Mouse (Mus musculus) neutrophil, adult 5-6 weeks (primary cell): Measurements from ENCODE around the gene Nfkb2. TPM values are rescaled to one million over a fixed set of nuclear protein-coding genes. Genes with fewer than 3 reads are reported as not detected.

Experiments used
- ATAC-seq: fragments of 151-379, 151-347 bp; 2 replicates; pipeline ENCODE4 v1.8.0; 2017; ENCODE audit warnings: mild to moderate bottlenecking, moderate TSS enrichment; ENCODE audit not compliant: insufficient number of reproducible peaks, poor library complexity, low FRiP score, severe bottlenecking; ENCODE audit errors: extremely low read depth
- total RNA-seq: library from RNA; stranded (forward); fragments of 200-1000 nt; gene quantifications from 2 replicates; pipeline ENCODE4 v1.2.3, GENCODE M21; 2017

Gene Nfkb2
- total RNA-seq, 1 experiment from 2014 or later, result 84.7 TPM

DNA sequence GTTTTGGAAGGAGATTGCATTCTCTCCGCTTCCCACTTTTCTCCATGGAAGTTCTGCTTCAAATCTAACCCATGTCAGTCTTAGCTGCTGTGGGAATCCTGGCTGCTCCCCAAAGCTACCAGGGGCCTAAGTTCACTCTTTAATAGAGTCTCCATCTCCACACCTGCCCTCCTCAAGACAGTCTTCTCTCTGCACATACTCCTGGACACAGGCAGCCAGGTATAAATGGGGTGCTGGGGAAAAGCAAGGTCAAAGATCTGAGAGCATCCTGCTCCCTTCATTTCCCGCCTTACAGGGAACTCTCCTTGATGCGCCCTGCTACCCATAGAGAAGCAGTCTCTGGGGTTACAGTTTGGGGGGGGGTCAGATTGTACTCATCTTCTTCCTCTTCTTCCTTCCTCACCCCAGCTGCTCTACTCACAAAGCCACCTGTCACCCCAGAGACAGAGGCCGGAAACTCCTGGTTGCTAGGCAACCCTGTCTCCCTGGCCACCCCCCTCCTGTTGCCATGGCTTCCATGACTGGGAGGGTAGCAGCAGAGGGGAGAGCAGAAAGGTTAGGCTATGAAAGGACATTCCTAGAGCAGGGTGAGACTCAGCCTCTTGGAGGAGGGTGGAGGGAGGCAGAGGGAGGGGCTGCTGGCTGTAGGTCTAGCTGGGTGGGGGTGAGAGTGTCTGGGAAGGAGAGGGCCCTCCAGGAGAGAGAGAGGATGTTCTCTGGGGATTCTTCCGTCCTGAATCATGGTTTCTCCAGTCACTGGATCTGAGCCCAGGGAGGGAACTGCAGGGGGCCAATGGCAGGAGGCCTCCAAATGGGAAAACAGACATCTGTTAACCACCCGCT lies 17.2 kb downstream of the Nfkb2 start:
- ATAC-seq, result peak; percentile 17; the same call in 1 of the 2 replicates

DNA sequence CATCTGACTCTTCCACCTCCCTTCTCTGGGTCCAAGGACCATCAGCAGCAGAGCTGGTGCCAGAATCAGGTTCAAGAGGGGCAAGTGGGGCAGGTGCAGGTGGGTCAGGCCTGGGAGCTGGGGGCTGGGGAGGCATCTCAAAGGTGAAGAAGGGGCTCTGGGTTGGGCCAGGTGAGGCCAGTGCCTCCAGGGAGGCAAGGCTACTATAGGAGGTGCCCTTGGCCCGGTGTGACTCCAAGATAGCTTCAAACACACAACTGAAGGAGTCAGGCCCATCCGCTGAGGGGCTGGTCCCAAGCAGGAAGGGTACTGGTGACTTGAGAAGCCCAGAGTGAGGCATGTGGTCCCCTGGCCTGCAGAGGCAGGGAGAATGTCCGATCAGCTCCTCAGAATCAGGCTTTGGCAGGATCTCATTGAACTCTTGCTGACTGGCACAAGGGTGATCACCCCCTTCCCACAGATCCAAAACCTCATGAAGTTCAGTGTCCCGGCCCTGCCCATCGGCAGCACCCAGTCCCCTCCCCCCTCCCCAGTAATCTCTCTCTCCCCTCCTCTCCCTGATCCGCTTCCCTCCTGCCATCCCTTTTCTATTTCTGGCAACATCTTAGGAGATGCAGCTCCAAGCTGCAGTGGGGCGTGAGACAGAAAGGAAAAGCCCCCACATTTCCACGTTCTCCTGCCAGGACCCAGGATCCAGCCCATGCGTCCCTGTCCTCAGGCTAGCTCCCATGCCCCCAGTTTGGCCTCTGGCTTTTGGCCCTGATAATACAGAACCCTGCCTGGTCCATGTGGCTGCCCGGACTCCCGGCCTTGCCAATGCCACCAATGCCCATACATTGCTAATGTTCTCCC lies 18.2 kb downstream of the Nfkb2 start:
- ATAC-seq, result no peak

DNA sequence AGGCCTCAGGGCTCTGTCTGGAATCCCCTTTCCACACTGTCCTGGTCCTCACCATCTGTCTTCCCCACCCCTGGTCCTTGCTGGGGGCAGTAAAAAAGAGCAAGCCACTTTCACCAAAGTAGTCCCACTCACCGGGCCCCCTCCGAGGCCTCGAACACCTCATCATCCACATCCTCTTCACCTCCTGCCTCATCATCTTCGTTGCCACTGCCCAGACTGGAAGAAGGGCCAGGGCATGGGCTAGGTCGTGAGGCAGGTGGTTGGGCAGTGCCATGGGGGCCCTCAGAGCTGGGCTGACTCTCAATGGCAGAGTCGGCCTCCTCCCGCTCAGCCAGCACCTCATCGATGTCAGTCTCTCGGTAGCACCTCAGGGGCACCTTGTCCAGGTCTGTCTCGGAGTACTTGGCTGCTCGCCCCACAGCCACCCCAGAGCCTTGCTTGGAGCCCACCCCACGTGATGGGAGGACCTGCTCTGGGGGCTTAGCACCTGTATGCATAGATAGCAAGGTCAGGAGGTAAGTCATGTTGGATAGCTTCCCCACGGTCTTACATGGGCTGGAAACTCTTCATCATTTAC lies 19.0 kb downstream of the Nfkb2 start:
- no peak for ATAC-seq

DNA sequence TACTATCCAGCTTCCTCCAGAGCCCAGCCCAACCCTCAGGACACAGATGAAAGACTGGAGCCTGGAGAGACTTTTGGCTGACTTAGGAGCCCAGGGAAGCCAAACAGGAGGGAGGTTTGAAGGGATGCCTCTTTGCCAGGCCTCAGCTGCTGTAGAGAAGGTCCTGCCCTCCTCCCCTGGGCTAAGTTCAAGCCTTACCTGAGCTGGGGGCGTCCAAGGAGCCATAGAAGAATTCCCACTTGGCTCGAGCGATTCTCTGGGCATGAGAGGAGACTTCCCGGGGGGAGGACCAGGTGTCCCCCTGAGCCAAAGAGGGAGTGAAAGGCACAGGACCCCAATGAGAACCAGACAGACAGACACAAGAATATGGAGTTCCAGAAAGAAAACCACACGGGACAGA lies 19.6 kb downstream of the Nfkb2 start:
- ATAC-seq, result no peak

DNA sequence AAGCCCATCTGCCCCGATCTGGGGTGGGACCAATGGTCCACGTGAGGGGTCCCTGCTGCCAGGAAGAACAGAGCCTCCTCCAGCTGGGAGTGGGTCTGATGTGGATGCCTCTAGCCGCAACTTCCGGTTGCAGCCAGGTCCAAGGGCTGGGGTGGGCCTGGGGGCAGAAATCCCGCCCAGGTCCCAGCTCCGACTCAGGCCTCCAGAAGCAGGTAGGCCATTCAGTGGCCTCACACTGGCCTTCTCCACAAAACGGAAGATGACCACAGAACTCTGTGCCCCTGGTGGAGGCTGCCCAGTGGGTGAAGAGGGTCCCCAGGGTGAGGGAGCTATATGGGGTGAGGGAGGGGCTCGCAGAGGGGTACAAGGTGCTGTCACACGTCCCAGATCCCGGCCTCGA lies 20.2 kb downstream of the Nfkb2 start:
- ATAC-seq, result no peak

DNA sequence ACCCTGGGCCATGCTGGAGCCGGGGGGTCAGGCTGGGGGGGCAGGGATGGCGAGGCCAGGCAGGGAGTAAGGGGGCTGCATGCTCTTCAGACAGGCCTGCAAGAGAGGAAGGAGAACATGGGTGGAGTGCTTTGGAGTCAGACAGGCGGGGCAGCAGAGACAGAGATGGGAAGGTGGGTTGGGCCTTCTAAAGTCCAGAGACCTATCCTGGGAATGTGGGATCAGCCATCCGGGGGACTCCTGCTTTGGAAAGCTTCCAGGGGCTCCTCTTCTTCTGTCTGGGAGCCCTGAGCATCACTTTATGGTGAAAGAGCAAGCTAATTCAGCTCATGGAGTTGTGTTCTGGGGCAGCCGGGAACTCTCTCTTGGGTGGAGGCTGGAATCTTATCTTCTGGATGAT lies 20.8 kb downstream of the Nfkb2 start:
- ATAC-seq, result no peak

DNA sequence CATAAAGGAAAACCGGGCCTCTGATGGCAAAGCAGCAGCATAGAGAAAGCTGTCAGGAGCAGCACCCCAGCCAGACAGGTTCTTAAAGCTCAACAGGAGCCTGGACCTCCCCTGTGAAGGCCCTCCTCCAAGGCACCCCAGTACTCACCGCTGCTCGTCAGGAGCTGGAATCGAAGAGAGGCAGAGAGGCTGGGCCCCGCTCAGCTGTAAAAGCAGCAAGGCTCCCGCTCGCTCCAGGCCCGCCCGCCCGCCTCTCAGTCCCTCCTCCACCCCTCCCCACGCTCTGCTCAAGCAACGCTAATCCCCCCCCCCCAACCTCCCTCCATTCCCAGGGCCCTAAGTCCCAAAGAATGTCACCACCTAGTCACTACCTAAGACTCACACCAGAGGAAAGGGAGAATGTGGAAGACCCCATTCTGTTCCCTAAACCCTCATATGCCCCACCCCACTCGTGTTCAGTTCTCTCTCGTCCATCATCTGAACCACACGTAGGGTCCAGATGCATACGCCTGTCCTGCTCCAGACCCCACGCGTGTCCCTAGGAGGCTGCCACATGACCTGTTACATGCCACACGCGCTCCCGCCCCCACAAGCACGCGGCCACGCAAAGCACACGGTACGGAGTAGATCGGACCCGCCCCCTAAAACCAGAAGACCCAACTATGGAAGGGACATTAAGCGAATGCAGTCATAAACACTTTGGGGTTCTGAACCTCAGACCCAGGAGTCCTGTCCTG lies 22.1 kb downstream of the Nfkb2 start:
- ATAC-seq, result no peak

DNA sequence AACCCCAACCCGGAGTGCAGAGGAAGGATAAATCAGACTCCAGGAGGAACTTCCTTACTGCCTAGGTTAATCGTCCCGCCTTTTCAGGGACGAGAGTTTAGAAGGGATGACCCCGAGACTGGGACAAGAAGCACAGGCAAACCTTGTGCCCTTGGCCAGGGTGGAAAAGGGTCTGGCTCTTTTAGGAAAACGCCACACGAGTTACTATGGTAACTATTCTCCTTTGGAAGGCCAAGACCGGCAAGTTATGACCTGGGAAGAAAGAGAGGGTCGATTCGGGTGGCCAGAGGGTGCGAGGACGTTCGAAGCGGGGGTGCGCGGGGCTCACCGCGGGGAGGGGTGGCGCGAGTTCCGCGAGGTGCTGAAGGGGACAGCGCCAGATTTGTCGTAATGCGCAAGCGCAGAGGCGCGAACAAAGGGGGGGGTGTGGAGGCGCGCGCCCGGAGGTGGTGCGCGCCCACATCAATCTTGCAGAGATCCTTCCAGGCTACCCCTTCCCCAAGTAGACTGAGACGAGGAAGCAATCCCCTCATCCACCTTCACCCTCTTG lies 22.7 kb downstream of the Nfkb2 start, which contains the start of gene Psd:
Gene Psd, minus strand, starts transcription at position 401 of the 550 bp plus-strand sequence.
- no peak for ATAC-seq

DNA sequence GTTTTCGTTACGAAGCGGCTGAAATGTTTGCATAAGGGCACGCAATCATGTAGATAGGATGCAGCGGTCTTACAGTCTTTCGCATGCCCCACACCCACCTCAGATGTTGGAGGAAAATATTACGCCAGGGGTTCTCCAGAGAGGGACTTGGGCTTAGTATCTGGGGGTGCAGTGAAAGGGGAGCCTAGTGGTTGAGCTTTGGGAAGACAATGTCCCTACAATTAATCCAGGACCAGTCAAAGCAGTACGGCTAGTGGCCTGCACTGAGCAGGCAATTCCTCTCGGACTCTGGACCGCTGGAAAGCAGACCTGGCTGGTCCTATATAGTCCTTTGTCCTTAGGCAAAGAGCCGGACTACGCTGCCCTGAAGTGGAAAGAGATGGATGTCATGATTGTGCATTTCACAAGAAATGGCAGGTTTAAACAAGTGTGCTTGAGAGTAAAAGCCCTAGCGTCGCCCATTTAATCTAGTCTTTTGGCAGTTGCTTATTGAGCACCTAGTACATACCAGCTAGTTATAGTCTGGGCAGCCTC lies 23.5 kb downstream of the Nfkb2 start:
- no peak for ATAC-seq

DNA sequence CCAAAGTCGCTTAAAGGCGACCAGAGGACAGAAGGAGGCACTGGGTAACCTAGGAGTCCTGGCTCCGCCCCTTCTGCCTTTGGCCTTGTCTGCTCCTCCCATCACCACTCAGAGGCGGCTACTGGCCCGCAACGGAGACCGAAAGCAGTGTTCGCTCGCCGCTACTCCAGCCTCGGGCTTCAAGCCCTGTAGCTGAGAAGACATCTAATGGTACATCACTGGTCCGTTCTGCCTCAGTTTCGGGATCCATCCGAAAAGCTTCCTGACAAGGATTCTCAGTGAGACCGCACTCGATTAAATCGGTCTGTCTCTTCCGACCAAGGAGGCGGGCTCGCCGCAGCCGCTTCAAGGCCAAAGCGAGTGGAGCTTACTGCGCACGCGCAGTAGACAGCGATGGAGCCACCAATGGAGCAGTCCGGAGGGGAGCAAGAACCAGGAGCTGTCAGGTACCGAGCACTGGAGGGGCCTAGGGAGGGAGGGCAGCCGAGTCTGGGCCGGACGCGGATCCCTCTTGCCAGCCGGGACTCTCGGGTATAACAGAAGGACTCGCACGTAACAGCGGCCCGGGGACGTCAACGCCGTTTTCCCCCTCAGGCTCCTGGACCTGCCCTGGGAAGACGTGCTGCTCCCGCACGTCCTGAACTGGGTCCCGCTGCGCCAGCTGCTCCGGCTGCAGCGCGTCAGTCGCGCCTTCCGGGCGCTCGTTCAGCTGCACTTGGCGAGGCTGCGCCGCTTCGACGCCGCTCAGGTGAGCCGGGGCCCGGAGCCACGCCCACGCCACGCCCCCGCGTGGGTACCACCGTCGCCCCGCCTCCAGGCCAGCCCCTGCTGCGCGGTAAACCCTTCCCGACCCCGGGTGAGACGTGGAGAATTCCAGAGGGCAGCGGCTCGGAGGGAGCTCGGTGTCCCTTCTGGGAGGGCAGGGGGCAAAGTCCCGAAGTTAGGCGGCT lies 24.2 kb downstream of the Nfkb2 start, which contains the start of gene Fbxl15:
Gene Fbxl15, plus strand, starts transcription at position 104 of the 950 bp plus-strand sequence.
- peak; percentile 58 for ATAC-seq

DNA sequence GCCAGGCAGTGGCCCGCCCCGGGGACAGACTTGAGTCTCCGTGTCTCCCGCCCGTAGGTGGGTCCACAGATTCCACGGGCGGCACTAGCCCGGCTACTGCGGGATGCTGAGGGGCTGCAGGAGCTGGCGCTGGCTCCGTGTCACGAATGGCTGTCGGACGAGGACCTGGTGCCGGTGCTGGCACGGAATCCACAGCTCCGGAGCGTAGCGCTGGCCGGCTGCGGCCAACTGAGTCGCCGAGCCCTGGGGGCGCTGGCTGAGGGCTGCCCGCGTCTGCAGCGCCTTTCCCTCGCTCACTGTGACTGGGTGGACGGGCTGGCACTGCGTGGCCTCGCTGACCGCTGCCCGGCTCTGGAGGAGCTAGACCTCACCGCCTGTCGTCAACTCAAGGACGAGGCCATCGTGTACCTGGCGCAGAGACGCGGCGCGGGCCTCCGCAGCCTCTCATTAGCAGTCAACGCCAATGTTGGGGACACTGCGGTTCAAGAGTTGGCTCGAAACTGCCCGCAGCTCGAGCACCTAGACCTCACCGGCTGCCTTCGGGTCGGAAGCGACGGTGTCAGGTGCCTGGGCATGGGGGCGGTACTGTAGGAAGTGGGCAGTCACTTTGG lies 25.0 kb downstream of the Nfkb2 start:
- ATAC-seq, result no peak

DNA sequence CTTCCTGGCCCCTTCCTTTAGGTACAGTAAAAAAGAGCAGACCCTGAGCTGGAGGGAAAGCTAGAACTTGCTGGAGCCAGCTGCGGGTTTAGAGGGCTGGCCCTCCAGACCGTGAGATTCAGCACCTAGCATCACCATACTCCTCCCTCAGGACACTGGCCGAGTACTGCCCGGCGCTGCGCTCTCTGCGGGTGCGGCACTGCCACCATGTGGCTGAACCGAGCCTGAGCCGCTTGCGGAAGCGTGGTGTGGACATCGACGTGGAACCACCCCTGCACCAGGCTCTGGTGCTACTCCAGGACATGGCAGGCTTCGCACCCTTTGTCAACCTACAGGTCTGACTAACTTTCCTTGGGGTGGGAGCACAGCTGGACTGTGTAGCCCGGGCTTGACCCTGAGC lies 25.8 kb downstream of the Nfkb2 start:
- ATAC-seq, result peak; percentile 75

DNA sequence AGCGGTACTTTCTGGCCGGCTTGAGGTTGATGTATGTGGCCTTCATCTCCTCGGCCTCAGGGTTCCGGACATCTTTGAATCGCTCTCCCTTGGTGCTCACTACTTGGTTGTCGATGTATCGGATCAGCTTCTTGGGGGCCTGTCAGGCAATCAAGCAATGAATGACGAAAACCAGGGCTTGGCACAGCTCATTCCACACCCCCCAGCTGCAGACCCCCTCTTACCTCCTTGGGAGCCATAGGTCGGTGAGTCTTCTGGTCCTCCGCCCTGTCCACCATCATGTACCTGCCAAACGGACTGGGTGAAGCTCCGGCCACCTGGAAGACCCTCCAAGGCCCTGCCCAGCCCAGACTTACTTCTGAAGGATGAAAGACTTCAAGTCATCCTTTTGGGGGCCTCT lies 26.6 kb downstream of the Nfkb2 start:
- ATAC-seq, result no peak

DNA sequence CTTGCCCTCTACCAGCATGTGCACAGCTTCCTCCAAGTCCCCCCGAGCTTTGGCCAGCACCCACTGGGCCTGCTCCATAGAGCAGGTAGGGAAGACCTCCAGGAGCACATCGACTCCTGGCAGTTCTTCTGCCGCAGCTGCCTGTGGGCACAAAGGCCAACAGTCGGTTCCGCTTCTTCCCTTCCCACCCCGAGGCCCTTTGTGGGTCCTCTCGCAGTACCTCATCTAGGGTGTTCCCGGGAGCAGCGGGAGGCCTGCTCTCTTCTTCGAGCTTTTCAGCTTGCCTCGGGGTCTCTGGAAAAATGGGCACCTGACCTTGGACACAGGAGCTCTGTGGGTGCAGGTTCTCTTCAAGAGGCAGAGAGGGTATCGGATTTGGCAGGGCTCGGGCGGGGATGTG lies 27.2 kb downstream of the Nfkb2 start:
- ATAC-seq, result no peak

DNA sequence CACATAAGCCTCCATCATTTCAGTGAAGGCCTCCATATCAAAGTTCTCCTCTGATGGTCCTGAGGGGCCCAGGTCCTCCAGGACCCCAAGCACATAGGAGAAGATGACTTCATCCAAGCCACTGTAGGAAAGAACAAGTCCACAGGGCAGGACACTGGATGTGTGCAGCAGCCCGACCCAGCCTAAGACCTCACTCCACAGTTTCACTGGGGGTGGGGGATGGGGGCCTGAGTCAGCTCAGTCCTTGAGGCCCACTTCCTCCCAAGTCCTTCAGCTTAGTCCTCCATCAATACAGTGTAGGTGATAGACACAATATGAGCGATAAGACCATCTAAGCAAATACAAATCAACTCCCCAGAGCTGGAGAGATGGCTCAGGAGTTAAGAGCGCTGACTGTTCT lies 27.8 kb downstream of the Nfkb2 start:
- no peak for ATAC-seq

DNA sequence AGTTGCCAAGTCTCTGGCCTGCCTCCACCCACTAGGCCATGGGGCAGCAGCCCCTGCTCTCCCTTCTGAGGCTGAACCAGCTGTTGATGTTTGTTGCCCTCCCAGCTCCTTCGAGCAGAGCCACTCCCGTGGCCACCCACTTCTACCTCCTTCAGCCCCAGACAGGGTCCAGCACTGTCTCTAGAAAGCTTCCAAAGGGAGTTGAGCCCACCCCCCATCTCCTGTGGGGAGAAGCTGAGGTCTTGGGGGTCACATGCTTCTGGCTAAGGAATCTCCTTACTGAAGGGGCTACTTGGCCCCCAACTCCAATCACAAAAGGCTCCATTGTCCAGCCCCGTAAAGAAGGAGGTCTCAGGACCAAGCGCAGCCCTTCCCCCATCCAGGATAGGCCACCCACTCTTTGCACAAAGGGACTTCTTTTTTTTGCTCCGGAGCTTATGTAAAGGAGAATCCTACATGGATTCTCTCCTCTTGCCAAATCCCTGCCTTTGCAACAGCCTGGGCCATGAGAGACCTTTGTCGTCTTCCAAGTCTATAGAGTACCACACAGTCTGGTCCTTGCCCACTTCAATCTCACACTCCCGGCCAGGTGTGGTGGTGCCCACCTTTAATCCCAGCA lies 28.7 kb downstream of the Nfkb2 start:
- no peak for ATAC-seq

DNA sequence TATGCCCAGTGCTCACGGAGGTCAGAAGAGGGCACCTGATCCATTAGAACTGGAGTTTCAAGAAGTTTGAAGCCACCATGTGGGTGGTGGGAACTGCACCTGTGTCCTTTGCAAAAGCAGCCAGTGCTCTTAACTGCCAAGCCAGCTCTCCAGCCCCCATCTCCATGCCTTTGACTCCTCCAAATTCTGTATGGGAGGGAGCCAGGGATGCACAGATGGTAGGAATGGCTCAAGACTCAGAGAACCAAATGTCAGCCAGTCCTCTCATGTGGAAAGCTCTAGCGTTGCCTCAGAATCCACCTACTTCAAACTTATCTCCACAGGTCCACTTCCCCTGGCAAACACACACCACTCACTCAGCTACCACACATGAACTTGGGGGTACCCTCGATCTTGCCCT lies 29.8 kb downstream of the Nfkb2 start:
- ATAC-seq, result no peak
